Mouse (Mus musculus) gastrocnemius, postnatal 10 days (tissue): ENCODE data around the gene Nup88. TPM values are rescaled to one million over a fixed set of nuclear protein-coding genes. Genes with fewer than 3 reads are reported as not detected.

ENCODE experiments used
- total RNA-seq, 2 experiments: library from RNA; stranded (reverse); gene quantifications; 2 replicates each; pipeline ENCODE4 v1.2.3; 2021

The Nup88 gene
- total RNA-seq, 2 experiments from 2014 or later, result 50.1 to 52.0 TPM

Other genes with a start within 250 kb of the Nup88 start
- gene Zfp3, start 205.8 kb downstream of the Nup88 start, total RNA-seq, result 10 to 100 TPM; 11.6 to 12.4 TPM
- gene Scimp, start 157.4 kb downstream of the Nup88 start, total RNA-seq, result not detected
- gene Rabep1, start 125.2 kb downstream of the Nup88 start, total RNA-seq, result 10 to 100 TPM; 27.5 to 30.4 TPM
- gene Rpain, start 240 bp upstream of the Nup88 start, total RNA-seq, result 10 to 100 TPM; 14.0 to 15.3 TPM
- gene C1qbp, start 13.1 kb upstream of the Nup88 start, total RNA-seq, result 100 to 1,000 TPM; 158 to 183 TPM
- 10 to 100 TPM; 10.7 to 13.3 TPM for gene Dhx33, start 34.5 kb upstream of the Nup88 start, total RNA-seq
- gene Mis12, start 49.6 kb upstream of the Nup88 start, total RNA-seq, result 1 to 10 TPM; 5.4 to 8.2 TPM
- 10 to 100 TPM; 15.2 to 17.4 TPM for gene Derl2, start 49.9 kb upstream of the Nup88 start, total RNA-seq
- gene 6330403K07Rik, start 63.5 kb upstream of the Nup88 start, total RNA-seq, result 1 to 10 TPM; 4.0 to 5.5 TPM
- under 1 TPM; 0.31 to 0.43 TPM for gene Nlrp1a, start 174.7 kb upstream of the Nup88 start, total RNA-seq